Mouse (Mus musculus) right cerebral cortex, postnatal 36 days (tissue): Measurements from ENCODE around the gene Pglyrp4.
"Not testable (repeated sequence)": the region's sequence is repeated elsewhere in the genome, so short reads cannot be mapped to it uniquely, and the experiment has no call there.

Experiments used
- DNase-seq, 2 experiments: peaks; one replicate each; pipeline ENCODE4 v3.0.0; 2022; ENCODE audit warnings: low spot score in 2 of 2, mixed read lengths in 1 of 2

Pglyrp4 gene

GRCm38 (mm10) chr3:90726606-90727005 lies at the start of gene Pglyrp4:
Gene Pglyrp4 (plus strand): TSS chr3:90726906.
- DNase-seq = no peak

- no peak for DNase-seq
Measured at GRCm38 (mm10) chr3:90678656-90679055, 48.0 kb upstream of the Pglyrp4 start.

GRCm38 (mm10) chr3:90683929-90684328 lies 42.8 kb upstream of the Pglyrp4 start:
- DNase-seq = no peak

GRCm38 (mm10) chr3:90686835-90687234 lies 39.9 kb upstream of the Pglyrp4 start:
- no peak for DNase-seq

GRCm38 (mm10) chr3:90693496-90693895 lies 33.2 kb upstream of the Pglyrp4 start:
- no peak for DNase-seq

GRCm38 (mm10) chr3:90695613-90696012 lies 31.1 kb upstream of the Pglyrp4 start, which contains the start of gene S100a9:
Gene S100a9 (minus strand): TSS chr3:90695721.
- no peak for DNase-seq

- DNase-seq = no peak
Measured at GRCm38 (mm10) chr3:90702244-90702643, 24.5 kb upstream of the Pglyrp4 start.

- no peak for DNase-seq
Measured at GRCm38 (mm10) chr3:90708523-90709202, 18.0 kb upstream of the Pglyrp4 start.

GRCm38 (mm10) chr3:90709591-90710460 lies 16.9 kb upstream of the Pglyrp4 start:
- peak; percentile 79 to 80 for DNase-seq

- DNase-seq = no peak
Measured at GRCm38 (mm10) chr3:90749658-90750057, 23.0 kb downstream of the Pglyrp4 start.

GRCm38 (mm10) chr3:90777776-90778175 lies 51.1 kb downstream of the Pglyrp4 start, which contains the start of gene Gm5849:
Gene Gm5849 (minus strand): TSS chr3:90777876.
- DNase-seq = not testable (repeated sequence)
